Mouse (Mus musculus) bone marrow macrophage, adult 2 months (primary cell): ENCODE measurements around the gene Herc1.

ENCODE experiments used
- CTCF ChIP-seq: IDR thresholded peaks from 2 replicates; pipeline ENCODE4 v1.5.1; 2012; ENCODE audit warnings: low read depth, mild to moderate bottlenecking, low read length, moderate library complexity
- POLR2A ChIP-seq: IDR thresholded peaks from 2 replicates; pipeline ENCODE4 v1.6.1; 2012; ENCODE audit warnings: mild to moderate bottlenecking, low read depth, low read length, borderline replicate concordance

GRCm38 (mm10) chr9:66340394-66341094 is 9.7 kb upstream of the Herc1 start:
- TF ChIP-seq CTCF (no peak), POLR2A (no peak)
